Mouse (Mus musculus) intestine, embryonic 14.5 days (tissue): Measurements from ENCODE around the gene Rabl6. TPM values are rescaled to one million over a fixed set of nuclear protein-coding genes. Genes with fewer than 3 reads are reported as not detected.

Experiments
- ATAC-seq: fragments of 200-750 bp; cut with Nextera tagmentation; replicated peaks from 2 replicates; pipeline ENCODE4 v1.8.0; 2017; ENCODE audit warnings: low read depth, moderate number of reproducible peaks, moderate TSS enrichment, moderate library complexity; ENCODE audit not compliant: low FRiP score, low TSS enrichment
- DNase-seq: peaks from one replicate; pipeline ENCODE4 v3.0.0-alpha.2; 2018; ENCODE audit warnings: low spot score
- H3K27ac ChIP-seq: fragments of 300-500 bp; sonication (generic); 2 replicates; pipeline ENCODE4 v1.5.1; 2014; ENCODE audit warnings: low read depth, mild to moderate bottlenecking, control low read depth
- H3K27me3 ChIP-seq: fragments of 300-500 bp; sonication (generic); replicated peaks from 2 replicates; pipeline ENCODE4 v1.6.1; 2014; ENCODE audit warnings: low read length, control low read depth; ENCODE audit not compliant: control insufficient read depth, insufficient read depth
- H3K36me3 ChIP-seq: fragments of 300-500 bp; sonication (generic); 2 replicates; pipeline ENCODE4 v1.6.1; 2014; ENCODE audit warnings: low read length, control low read depth; ENCODE audit not compliant: control insufficient read depth, insufficient read depth
- H3K4me1 ChIP-seq: fragments of 300-500 bp; sonication (generic); replicated peaks from 2 replicates; pipeline ENCODE4 v1.6.1; 2014; ENCODE audit warnings: low read length, control low read depth, mixed read lengths; ENCODE audit not compliant: control insufficient read depth, insufficient read depth
- H3K4me2 ChIP-seq: fragments of 300-500 bp; sonication (generic); 2 replicates; pipeline ENCODE4 v1.6.1; 2014; ENCODE audit warnings: low read length
- H3K4me3 ChIP-seq: fragments of 300-500 bp; sonication (generic); 2 replicates; pipeline ENCODE4 v1.5.1; 2014; ENCODE audit warnings: low read depth, low read length, control low read depth, mixed read lengths
- H3K9ac ChIP-seq: fragments of 300-500 bp; sonication (generic); 2 replicates; pipeline ENCODE4 v1.6.1; 2014; ENCODE audit warnings: mild to moderate bottlenecking, low read length
- H3K9me3 ChIP-seq: fragments of 300-500 bp; sonication (generic); 2 replicates; pipeline ENCODE4 v1.6.1; 2016; ENCODE audit warnings: low read length, control low read depth; ENCODE audit not compliant: control insufficient read depth
- WGBS: fragments of 180-500 bp; shearing (Covaris S2); extraction: QIAGEN DNeasy Blood & Tissue Kit; methylation state at CpG from one replicate; pipeline ENCODE4 v1.1.7; 2014; 5-methylcytosine and 5-hydroxymethylcytosine counted together
- polyA plus RNA-seq: library from polyadenylated mRNA; unstranded; fragments of >200 nt; fragmentation: Nextera tagmentation; extraction: Ambion mirVana; gene quantifications from 2 replicates; pipeline ENCODE4 v1.2.1, GENCODE M21; 2014

The Rabl6 gene
- polyA plus RNA-seq, 1 experiment from 2014 or later, result 65.6 TPM

- H3K4me1 ChIP-seq, result no peaks in the 10 kb centered on the region
- DNase-seq, result no peak
- no peak overlapping the region for H3K4me3 ChIP-seq
- no peak overlapping the region for H3K27ac ChIP-seq
- H3K9ac ChIP-seq, result no peak overlapping the region
- no peaks in the 10 kb centered on the region for H3K36me3 ChIP-seq
- no peaks in the 10 kb centered on the region for H3K9me3 ChIP-seq
- 85% methylated on average over 3 of the region's 3 CpGs for WGBS
- no peak overlapping the region for H3K4me2 ChIP-seq
- H3K27me3 ChIP-seq, result no peaks in the 10 kb centered on the region
- no peak for ATAC-seq
These were observed 25.3 kb upstream of the Rabl6 start for GRCm38 (mm10) chr2:25633616-25634015.

- DNase-seq (no peak), ATAC-seq (no peak)
- 43% methylated on average over 4 of the region's 4 CpGs for WGBS
- no peaks in the 10 kb centered on the region for H3K9me3 ChIP-seq
- H3K4me2 ChIP-seq, result no peak overlapping the region
- H3K4me3 ChIP-seq, result no peak overlapping the region
- H3K36me3 ChIP-seq, result no peaks in the 10 kb centered on the region
- H3K4me1 ChIP-seq, result no peaks in the 10 kb centered on the region
- no peaks in the 10 kb centered on the region for H3K27me3 ChIP-seq
- no peak overlapping the region for H3K27ac ChIP-seq
- no peak overlapping the region for H3K9ac ChIP-seq
These were observed 20.4 kb upstream of the Rabl6 start for GRCm38 (mm10) chr2:25628738-25629137.

GRCm38 (mm10) chr2:25627811-25628210 lies 19.5 kb upstream of the Rabl6 start, which contains the start of gene Fcna:
TSS of gene Fcna (minus strand) at chr2:25628030.
- no peak within 1 kb of the TSS for H3K9ac ChIP-seq
- ATAC-seq, result no peak
- no peaks in the 10 kb centered on the region for H3K4me1 ChIP-seq
- no peak within 1 kb of the TSS for H3K4me2 ChIP-seq
- 71% methylated on average over 6 of the region's 6 CpGs for WGBS
- no peak within 1 kb of the TSS for H3K4me3 ChIP-seq
- no peak for DNase-seq
- no peaks in the 10 kb centered on the region for H3K36me3 ChIP-seq
- H3K27me3 ChIP-seq, result no peaks in the 10 kb centered on the region
- H3K27ac ChIP-seq, result no peak within 1 kb of the TSS
- no peaks in the 10 kb centered on the region for H3K9me3 ChIP-seq

- H3K4me1 ChIP-seq, result 0 out of 2 replicates have a peak, but pooled peaks cover 5% of the 10 kb centered on the region
- H3K27me3 ChIP-seq, result no peaks in the 10 kb centered on the region
- 48% methylated on average over 5 of the region's 5 CpGs for WGBS
- H3K9me3 ChIP-seq, result no peaks in the 10 kb centered on the region
- H3K4me3 ChIP-seq, result no peak overlapping the region
- no peak overlapping the region for H3K9ac ChIP-seq
- H3K4me2 ChIP-seq, result no peak overlapping the region
- ATAC-seq (no peak), DNase-seq (no peak)
- no peak overlapping the region for H3K27ac ChIP-seq
- no peaks in the 10 kb centered on the region for H3K36me3 ChIP-seq
These were observed 17.7 kb upstream of the Rabl6 start for GRCm38 (mm10) chr2:25625986-25626385.

- Histone ChIP-seq H3K36me3 (no peaks in the 10 kb centered on the region), H3K4me1 (0 out of 2 replicates have a peak, but pooled peaks cover 8% of the 10 kb centered on the region), H3K4me2 (peak within 1 kb of the TSS; percentile 87), H3K27me3 (peaks cover 19% of the 10 kb centered on the region), H3K9ac (peak within 1 kb of the TSS; percentile 49), H3K27ac (peak within 1 kb of the TSS; percentile 47; the same call in 1 of the 2 replicates), H3K9me3 (no peaks in the 10 kb centered on the region), H3K4me3 (peak within 1 kb of the TSS; percentile 50)
- ATAC-seq (peak; percentile 94), DNase-seq (peak; percentile 88)
- WGBS, result 6% methylated on average over 34 of the region's 34 CpGs
These were observed 13.2 kb upstream of the Rabl6 start, which contains the start of gene Tmem141 for GRCm38 (mm10) chr2:25621229-25622200. TSS of gene Tmem141 (minus strand) at chr2:25622005.

- Histone ChIP-seq H3K9ac (no peak overlapping the region), H3K27me3 (peaks cover 26% of the 10 kb centered on the region), H3K36me3 (no peaks in the 10 kb centered on the region), H3K4me1 (0 out of 2 replicates have a peak, but pooled peaks cover 10% of the 10 kb centered on the region), H3K9me3 (no peaks in the 10 kb centered on the region), H3K4me3 (no peak overlapping the region), H3K27ac (no peak overlapping the region), H3K4me2 (peak overlapping the region; percentile 87; the same call in 1 of the 2 replicates)
- ATAC-seq, result no peak
- no peak for DNase-seq
- 87% methylated on average over 4 of the region's 4 CpGs for WGBS
These were observed 12.5 kb upstream of the Rabl6 start for GRCm38 (mm10) chr2:25620852-25621228.

- H3K36me3 ChIP-seq, result no peaks in the 10 kb centered on the region
- no peak overlapping the region for H3K27ac ChIP-seq
- H3K4me2 ChIP-seq, result no peak overlapping the region
- H3K4me1 ChIP-seq, result 0 out of 2 replicates have a peak, but pooled peaks cover 10% of the 10 kb centered on the region
- ATAC-seq, result no peak
- peaks cover 30% of the 10 kb centered on the region for H3K27me3 ChIP-seq
- no peak overlapping the region for H3K9ac ChIP-seq
- no peaks in the 10 kb centered on the region for H3K9me3 ChIP-seq
- no peak for DNase-seq
- H3K4me3 ChIP-seq, result no peak overlapping the region
- WGBS, result 78% methylated on average over 6 of the region's 6 CpGs
These were observed 12.1 kb upstream of the Rabl6 start for GRCm38 (mm10) chr2:25620386-25620785.

- Histone ChIP-seq H3K9ac (no peak within 1 kb of the TSS), H3K9me3 (no peaks in the 10 kb centered on the region), H3K4me3 (no peak within 1 kb of the TSS), H3K27me3 (peaks cover 47% of the 10 kb centered on the region), H3K4me2 (peak within 1 kb of the TSS; percentile 42; the same call in 1 of the 2 replicates), H3K4me1 (0 out of 2 replicates have a peak, but pooled peaks cover 10% of the 10 kb centered on the region), H3K27ac (no peak within 1 kb of the TSS), H3K36me3 (no peaks in the 10 kb centered on the region)
- WGBS, result 88% methylated on average over 3 of the region's 3 CpGs
- no peak for ATAC-seq
- DNase-seq, result no peak
These were observed 9.3 kb upstream of the Rabl6 start, which contains the start of gene Ccdc183 for GRCm38 (mm10) chr2:25617578-25617977. TSS of gene Ccdc183 (minus strand) at chr2:25617678.
